Mouse (Mus musculus) yolk sac, embryonic 10.5 days (tissue): ENCODE measurements at regions not wholly inside any gene's neighbourhood (a gene's known extent, or its start where the extent isn't known, plus 50 kb on each side); places are given as distances from the start of the nearest gene placed in this dataset.
"Not testable (repeated sequence)": the region's sequence is repeated elsewhere in the genome, so short reads cannot be mapped to it uniquely, and the experiment has no call there.

Experiments used
- DNase-seq: peaks from one replicate; pipeline ENCODE4 v3.0.0-alpha.2; 2017; ENCODE audit warnings: low spot score

- no peak for DNase-seq
These were observed 329.3 kb upstream of the 3110018I06Rik start for GRCm38 (mm10) chr12:107159126-107159525.

- no peak for DNase-seq
These were observed 328.3 kb upstream of the 3110018I06Rik start for GRCm38 (mm10) chr12:107160137-107160536.

GRCm38 (mm10) chr12:107160628-107161027 is 327.8 kb upstream of the 3110018I06Rik start:
- DNase-seq = no peak

DNA sequence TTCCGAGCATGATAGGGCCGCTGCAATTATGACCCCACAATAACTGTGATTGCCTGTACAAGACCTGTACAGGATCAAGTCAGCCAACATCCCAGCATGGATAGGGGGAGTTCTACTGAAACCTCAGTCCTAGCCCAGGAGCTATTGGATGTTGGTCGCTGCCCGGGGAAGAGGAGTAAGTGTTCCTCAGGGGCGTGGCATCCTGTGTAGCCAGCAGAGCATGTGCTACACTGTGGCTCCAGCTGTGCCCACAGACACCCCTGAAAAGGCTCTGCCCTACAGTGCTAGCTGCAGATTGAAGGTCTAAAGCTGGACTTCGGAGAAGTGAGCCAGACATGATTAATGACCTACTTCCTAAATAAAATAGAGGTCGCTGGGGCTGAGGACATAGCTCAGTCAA is 317.5 kb upstream of the 3110018I06Rik start:
- DNase-seq = no peak

DNA sequence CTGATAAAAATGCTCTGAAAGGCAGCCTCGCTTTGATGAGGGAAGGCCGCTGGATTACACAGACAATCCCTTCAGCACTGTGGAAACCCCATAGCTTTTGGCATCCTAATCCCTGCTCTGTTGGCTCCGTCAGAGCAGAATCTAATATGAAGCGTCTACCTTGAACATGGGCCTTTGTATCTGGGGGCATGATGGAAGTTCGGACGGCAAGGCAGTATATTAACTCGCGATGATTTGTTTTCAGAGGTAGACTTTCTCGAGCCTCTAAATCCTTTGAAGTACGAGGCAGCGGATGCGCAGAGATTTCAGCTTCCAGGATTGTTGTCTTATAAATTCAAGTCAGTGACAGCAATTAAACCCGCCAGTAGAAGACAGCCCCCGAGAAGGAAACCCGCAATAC is 316.8 kb upstream of the 3110018I06Rik start:
- no peak for DNase-seq

- no peak for DNase-seq
These were observed 309.8 kb upstream of the 3110018I06Rik start for GRCm38 (mm10) chr12:107178676-107179075.

DNA sequence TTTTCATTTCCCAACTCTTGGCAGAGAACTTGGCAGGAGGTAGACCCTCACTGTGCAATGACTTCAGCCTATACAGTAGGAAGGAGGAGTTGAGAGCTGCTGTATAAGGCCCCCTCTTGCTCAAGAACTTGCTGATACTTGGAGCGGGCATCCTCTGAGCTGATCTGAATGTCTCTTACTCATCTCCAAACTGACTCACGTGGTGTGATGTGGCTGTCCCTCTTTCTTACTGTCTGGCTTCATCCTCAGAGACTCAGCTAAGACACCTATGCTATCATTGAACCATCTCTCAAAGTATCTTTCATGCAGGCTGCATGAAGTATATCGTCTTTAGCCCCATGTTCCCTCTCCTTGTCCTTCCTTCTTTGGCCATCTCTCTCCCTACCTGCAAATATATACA is 307.9 kb upstream of the 3110018I06Rik start:
- DNase-seq = no peak

DNA sequence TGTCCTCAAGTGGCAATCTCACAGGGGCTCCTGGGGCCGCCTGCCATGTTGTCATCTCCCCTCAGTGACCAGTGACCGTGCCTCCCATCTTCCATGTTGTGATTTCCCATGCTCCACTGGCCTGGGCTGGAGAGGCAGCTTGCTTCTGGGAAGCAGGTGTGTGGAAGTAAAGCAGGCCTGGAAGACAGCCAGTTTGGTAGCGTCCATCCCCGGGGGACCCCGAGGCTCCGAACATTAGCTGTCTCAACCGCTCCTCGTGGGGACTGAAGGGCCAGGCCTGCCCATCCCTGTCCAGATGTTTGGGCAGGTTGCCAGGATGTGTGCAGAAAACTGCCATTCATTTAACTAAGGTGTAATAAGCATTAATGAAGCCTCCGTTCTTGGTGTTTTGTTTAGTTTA is 307.1 kb upstream of the 3110018I06Rik start:
- DNase-seq = no peak

DNA sequence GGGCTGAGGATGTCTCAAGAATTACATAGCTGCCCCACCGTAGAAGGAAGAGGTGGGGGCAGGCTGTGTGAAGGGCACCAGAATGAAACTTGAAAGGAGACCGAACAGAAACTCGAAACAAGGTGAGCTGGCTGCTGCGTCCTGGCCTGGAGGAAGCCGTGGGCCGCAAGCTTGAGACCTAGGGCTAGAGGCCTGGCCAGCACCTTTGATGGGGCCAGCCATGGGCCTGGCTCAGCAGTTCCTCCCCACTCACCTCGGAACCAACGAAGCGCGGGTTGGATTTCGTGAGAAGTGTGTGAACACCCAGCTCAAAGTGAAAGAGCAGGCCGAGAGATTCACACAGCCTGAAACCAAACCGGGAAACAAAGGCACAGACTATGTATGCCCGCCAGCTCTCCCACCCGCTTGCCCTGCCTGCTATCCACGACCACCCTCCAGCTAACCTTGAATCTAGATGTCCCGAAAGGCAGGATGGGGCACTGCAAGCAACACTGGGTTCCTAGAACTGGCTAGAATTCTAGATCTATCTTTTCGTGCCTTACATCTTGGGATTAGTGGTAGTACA is 306.3 kb upstream of the 3110018I06Rik start:
- no peak for DNase-seq

DNA sequence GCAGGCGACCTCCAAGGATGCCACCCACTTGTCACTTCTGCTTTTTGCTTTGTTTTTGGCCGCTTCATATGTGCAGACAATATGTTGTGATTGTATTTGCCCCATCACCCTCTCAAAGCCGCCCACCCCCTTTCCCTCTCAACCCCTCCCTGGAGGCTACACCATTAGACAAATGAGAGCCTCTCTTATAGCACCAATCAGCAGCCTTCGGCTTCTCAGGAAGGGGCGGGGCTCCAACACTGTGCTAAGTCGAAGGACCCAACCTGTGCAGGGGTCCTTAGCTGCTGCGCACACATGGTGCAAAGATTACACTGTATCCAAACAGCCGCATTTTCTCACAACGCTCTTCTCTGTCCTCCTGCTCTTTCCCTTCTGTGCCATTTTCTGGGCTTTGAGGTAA is 305.1 kb upstream of the 3110018I06Rik start:
- no peak for DNase-seq

GRCm38 (mm10) chr12:107184426-107184825 is 304.0 kb upstream of the 3110018I06Rik start:
- no peak for DNase-seq

DNA sequence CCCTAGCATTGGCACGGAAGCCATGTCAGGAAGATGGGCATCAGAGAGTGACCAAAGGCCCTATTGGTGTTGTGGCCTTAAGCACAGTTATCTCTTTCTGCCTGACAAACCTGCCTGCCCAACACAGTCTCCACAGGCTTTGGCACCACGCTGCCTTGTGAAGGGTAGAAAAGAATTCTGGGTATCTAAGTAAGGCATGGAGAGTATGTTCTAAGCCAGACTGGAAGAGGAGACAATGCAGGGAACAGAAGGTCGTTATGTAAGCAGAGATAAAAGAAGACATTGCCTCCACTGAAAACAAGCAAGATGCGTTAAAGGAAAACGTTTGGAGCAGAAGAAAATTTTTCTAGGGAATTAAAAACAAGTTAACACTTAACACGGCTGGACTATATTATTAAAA is 302.1 kb upstream of the 3110018I06Rik start:
- no peak for DNase-seq

- DNase-seq = no peak
These were observed 300.4 kb upstream of the 3110018I06Rik start for GRCm38 (mm10) chr12:107188055-107188454.

DNA sequence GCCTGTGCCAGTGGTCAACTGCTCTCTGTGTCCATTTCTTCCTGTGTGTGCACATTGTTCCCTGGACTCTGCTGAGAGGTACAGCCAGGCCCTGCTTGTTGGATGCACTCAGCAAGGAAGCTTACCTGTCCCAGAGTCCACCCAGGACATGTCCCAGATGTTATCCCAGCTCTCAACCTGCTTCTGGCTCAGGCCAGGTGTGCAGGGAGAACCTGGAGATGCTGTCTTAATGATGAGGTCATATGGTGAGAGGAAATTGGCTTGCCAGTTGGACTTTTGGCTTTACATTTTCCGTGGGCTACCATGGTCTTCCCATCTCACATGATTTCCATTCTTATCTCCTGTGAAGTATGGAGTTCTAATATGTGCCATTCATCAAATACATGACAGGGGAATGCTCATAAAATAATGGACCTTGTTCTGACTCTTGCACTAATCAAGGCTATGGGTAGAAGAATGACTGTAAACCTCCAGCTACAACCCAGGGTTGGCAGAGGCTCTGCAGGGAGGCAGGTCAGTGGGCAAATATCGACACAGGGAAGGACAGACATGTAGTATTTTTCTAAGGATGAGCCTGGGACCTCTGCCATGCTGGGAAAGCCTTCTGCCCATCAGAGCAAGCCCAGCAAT is 289.9 kb upstream of the 3110018I06Rik start:
- DNase-seq = no peak

DNA sequence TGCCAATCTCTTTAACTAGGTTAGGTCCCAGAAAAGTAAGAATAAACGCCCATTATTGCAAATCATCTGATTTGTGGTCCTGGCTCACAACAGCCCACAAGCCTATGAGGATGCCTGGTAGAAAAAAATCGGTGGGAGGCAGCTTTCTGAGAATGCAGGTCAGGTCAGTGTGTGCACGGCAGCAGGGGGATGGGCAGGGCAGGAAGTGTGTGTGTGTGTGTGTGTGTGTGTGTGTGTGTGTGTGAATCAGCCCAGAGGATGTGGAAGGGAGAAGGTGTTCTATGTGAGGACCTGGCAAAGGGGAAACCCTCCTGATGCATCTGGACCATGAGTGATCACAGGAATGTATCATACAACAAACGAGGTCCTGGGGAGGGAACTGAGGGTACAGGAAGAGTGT is 287.5 kb upstream of the 3110018I06Rik start:
- no peak for DNase-seq

DNA sequence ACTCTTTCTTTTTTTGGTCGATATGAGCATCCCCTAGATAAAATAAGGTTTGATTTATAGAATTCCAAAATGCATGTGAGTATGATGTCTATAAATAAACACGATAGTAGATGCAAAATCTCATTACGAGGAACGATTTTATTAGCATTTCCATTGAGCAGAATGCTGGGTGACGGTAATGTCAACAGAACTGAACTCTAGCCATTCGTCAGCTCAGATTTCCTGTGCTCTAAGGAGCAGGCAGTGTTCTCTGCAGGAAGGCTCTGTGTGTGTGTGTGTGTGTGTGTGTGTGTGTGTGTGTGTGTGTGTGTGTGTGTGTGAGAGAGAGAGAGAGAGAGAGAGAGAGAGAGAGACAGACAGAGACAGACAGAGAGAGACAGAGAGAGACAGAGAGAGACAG is 279.6 kb upstream of the 3110018I06Rik start:
- not testable (repeated sequence) for DNase-seq

GRCm38 (mm10) chr12:107212826-107213225 is 275.6 kb upstream of the 3110018I06Rik start:
- no peak for DNase-seq

DNA sequence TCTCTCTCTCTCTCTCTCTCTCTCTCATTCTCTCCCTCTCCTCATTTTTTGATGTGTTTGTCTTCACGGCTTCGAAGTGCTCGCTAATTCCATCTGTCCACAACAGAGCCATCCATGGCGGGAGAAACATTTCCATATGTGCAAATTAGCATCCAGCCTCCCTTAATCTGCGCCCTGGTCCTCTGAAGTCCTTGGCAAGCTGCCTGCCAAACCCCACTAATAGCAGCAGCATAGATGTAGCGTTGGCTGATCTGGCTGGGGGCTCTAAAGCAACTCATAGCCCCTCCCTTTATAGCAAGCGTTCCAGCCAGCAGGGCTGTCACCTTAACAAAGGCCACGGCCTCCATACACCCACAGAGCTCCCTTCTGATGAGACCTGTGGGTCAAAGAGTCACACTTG is 272.3 kb upstream of the 3110018I06Rik start:
- DNase-seq = no peak

DNA sequence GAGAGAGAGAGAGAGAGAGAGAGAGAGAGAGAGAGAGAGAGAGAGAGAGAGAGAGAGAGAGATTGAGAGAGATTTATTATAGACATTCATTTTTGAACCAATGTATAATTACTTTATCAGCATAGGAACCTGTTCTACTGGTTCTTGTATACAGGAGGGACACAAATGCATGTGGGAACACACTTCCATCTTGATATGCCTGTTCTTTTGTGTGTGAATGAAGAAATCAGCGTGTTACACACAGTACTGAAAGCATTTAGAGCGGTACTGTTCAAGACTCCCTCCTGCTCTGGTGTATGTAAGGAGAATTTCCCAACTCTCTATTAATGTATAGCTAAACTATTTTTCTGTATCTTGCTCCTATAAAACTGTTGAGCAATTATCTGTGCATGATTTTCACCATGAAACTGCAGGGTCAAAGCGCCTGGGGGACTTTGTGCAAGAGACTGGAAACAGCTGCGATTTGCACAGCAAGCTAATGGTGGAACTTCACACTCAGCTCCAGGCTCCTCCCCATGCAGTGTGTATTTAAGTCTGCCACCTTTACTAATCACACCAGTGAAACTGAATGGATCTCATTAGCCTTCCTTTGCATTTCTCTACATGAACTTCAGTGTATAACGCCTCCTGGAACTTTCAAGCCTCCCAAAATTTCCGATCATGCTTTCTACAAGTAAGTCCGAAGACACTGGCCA is 267.0 kb upstream of the 3110018I06Rik start:
- DNase-seq = no peak

- no peak for DNase-seq
These were observed 266.3 kb upstream of the 3110018I06Rik start for GRCm38 (mm10) chr12:107222106-107222505.

DNA sequence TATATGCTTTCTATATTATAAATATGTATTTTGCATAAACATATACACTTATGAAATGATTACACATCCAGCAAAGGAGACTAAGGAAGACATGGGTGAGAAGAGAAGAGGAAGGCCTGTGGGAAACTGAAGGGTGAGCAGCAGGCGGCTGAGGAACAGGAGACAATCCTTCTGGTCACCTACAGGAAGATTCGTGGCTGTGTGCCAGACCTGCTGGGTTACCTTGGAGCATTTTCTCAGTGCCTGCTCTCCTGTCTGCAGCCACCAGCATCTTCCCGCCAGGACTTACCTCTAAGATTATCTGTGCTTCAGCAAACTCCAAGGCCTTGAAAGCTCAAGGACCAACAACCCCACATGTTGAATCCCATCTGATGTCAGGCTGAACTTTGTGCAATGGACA is 258.3 kb upstream of the 3110018I06Rik start:
- DNase-seq = no peak

DNA sequence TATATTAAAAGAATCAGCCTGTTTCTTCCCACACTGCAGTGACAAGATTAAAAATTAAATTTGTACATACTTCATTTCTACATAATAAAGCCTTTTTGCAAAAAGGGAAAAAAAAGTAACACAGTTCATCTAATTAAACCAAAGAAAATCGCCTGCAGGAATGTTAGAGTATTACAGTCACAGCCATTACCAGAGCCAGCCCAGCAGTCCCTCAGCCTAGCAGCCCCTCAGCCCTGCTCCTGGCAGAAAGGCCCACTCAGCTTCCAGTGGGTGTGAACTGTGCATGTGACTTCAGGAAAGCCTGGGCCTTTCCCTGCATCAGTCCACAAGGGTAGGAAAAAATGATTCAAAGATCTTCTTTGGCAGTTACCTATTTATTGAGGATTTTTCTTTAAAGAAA is 256.8 kb upstream of the 3110018I06Rik start:
- no peak for DNase-seq

- no peak for DNase-seq
These were observed 237.5 kb upstream of the 3110018I06Rik start for GRCm38 (mm10) chr12:107250747-107251470.
